Mouse (Mus musculus) layer of hippocampus, postnatal 25 days (tissue): ENCODE results near the gene Serpinb9b. TPM values are rescaled to one million over a fixed set of nuclear protein-coding genes. Genes with fewer than 3 reads are reported as not detected.

ENCODE experiments used
- DNase-seq, 2 experiments: peaks; one replicate each; pipeline ENCODE4 v3.0.0; 2022; ENCODE audit warnings: mixed read lengths in 2 of 2, low spot score in 1 of 2; ENCODE audit errors: extremely low spot score in 1 of 2
- total RNA-seq, 2 experiments: library from RNA; stranded (reverse); gene quantifications; 2 replicates each; pipeline ENCODE4 v1.2.3; 2021

Gene Serpinb9b
- total RNA-seq, 2 experiments from 2014 or later, result not detected

GRCm38 (mm10) chr13:33091306-33091705 lies 64.1 kb downstream of the Serpinb9b start:
- no peak for DNase-seq

Other genes starting within 250 kb of the Serpinb9b start
- gene Mylk4, start 243.5 kb upstream of the Serpinb9b start, total RNA-seq, result under 1 TPM; 0.16 to 0.27 TPM
- 10 to 100 TPM; 58.1 to 60.7 TPM for gene Wrnip1, start 225.4 kb upstream of the Serpinb9b start, total RNA-seq
- 1 to 10 TPM in 1 of 2 experiments, not detected in 1; 2.7 TPM for gene D930007J09Rik, start 224.6 kb upstream of the Serpinb9b start, total RNA-seq
- gene Serpinb1a, start 176.2 kb upstream of the Serpinb9b start, total RNA-seq, result 1 to 10 TPM; 1.8 to 3.5 TPM
- not detected for gene Serpinb1c, start 129.2 kb upstream of the Serpinb9b start, total RNA-seq
- 1 to 10 TPM in 1 of 2 experiments, under 1 TPM in 1; 0.99 to 1.2 TPM for gene Serpinb6b, start 62.2 kb upstream of the Serpinb9b start, total RNA-seq
- gene Serpinb9, start 24.2 kb upstream of the Serpinb9b start, total RNA-seq, result 1 to 10 TPM; 4.8 to 5.9 TPM
- under 1 TPM; 0.28 to 0.86 TPM for gene Serpinb1b, start 51.2 kb downstream of the Serpinb9b start, total RNA-seq
- not detected for gene Serpinb9c, start 132.3 kb downstream of the Serpinb9b start, total RNA-seq
- gene Serpinb9d, start 165.5 kb downstream of the Serpinb9b start, total RNA-seq, result not detected
- gene Serpinb9e, start 222.2 kb downstream of the Serpinb9b start, total RNA-seq, result not detected